50 mouse cellular contexts compared by ENCODE assay signal in genomic region chr7:131162251-131162650, GRCm38 (mm10). TPM values are rescaled to one million over a fixed set of nuclear protein-coding genes. Genes with fewer than 3 reads are reported as not detected.
"Had no signal": no experiment of that assay in that cellular context is flagged by ENCODE, and none has a peak within 500 bp of the region (broad histone marks: within the 10 kb centered on the region; RNA-seq: fewer than 3 reads in every experiment).

No protein-coding gene starts in this region.

- DNase-seq: heart, postnatal 10 days; heart, postnatal 14 days; heart, postnatal 36 days; kidney, adult 11 months; kidney, adult 18-20 months; kidney, adult 2 months; kidney, adult 8-10 months; kidney, adult 9 months; kidney, postnatal 10 days; kidney, postnatal 14 days; kidney, postnatal 25 days; kidney, postnatal 36 days; layer of hippocampus, adult 9-11 months; layer of hippocampus, postnatal 36 days had no signal

- H3K27ac ChIP-seq: heart, embryonic 13.5 days; heart, embryonic 15.5 days; hindbrain, embryonic 10.5 days; hindbrain, embryonic 12.5 days; hindbrain, embryonic 13.5 days; hindbrain, embryonic 14.5 days; hindbrain, embryonic 15.5 days; hindbrain, postnatal 0 days; intestine, embryonic 15.5 days; kidney, embryonic 15.5 days; kidney, postnatal 0 days; layer of hippocampus, adult 2 months; left cerebral cortex, adult 2 months had no signal

- H3K27me3 ChIP-seq: heart, embryonic 12.5 days; heart, embryonic 13.5 days; heart, embryonic 15.5 days; hindbrain, embryonic 12.5 days; hindbrain, embryonic 13.5 days; hindbrain, embryonic 15.5 days; intestine, embryonic 15.5 days; kidney, embryonic 15.5 days had no signal

- H3K9me3 ChIP-seq: heart, embryonic 12.5 days; heart, embryonic 13.5 days; heart, embryonic 15.5 days; hindbrain, embryonic 10.5 days; hindbrain, embryonic 12.5 days; hindbrain, embryonic 13.5 days; hindbrain, embryonic 15.5 days; intestine, embryonic 15.5 days; kidney, embryonic 15.5 days had no signal

- H3K4me3 ChIP-seq: heart, embryonic 12.5 days; heart, embryonic 13.5 days; heart, embryonic 15.5 days; hindbrain, embryonic 10.5 days; hindbrain, embryonic 12.5 days; hindbrain, embryonic 13.5 days; hindbrain, embryonic 15.5 days; intestine, embryonic 15.5 days; kidney, embryonic 15.5 days; layer of hippocampus, adult 2 months; left cerebral cortex, adult 2 months had no signal

- H3K36me3 ChIP-seq: heart, embryonic 12.5 days; heart, embryonic 13.5 days; heart, embryonic 15.5 days; hindbrain, embryonic 10.5 days; hindbrain, embryonic 12.5 days; hindbrain, embryonic 13.5 days; hindbrain, embryonic 15.5 days; intestine, embryonic 15.5 days; kidney, embryonic 15.5 days had no signal

- H3K4me1 ChIP-seq: heart, embryonic 12.5 days; heart, embryonic 13.5 days; heart, embryonic 15.5 days; hindbrain, embryonic 10.5 days; hindbrain, embryonic 12.5 days; hindbrain, embryonic 13.5 days; hindbrain, embryonic 15.5 days; intestine, embryonic 15.5 days; kidney, embryonic 15.5 days had no signal

RNA-seq across cellular contexts. Expression of gene 5430419D17Rik, which starts 12.0 kb away (rescaled TPM):
- total RNA-seq: hematopoietic stem cell, adult 5-6 weeks; layer of hippocampus, adult 18-20 months; layer of hippocampus, postnatal 14 days; layer of hippocampus, postnatal 25 days; left cerebral cortex, adult 18-20 months; left cerebral cortex, adult 2 months had no signal
- polyA plus RNA-seq: hindbrain, embryonic 10.5 days; hindbrain, embryonic 11.5 days; hindbrain, embryonic 12.5 days; hindbrain, embryonic 13.5 days; hindbrain, embryonic 15.5 days; inflammation-experienced regulatory T-cells, adult 6 months; intestine, embryonic 14.5 days; intestine, embryonic 16.5 days; intestine, postnatal 0 days; kidney, adult 2 months; kidney, embryonic 14.5 days; kidney, embryonic 15.5 days; kidney, embryonic 16.5 days; kidney, postnatal 0 days; large intestine, adult 2 months had no signal

RNA-seq across cellular contexts. Expression of gene 4933402N03Rik, which starts 16.1 kb away (rescaled TPM):
- total RNA-seq: heart, adult 8-10 months; heart, postnatal 10 days; heart, postnatal 14 days; heart, postnatal 25 days; heart, postnatal 36 days; hematopoietic stem cell, adult 5-6 weeks; hindbrain, postnatal 0 days; layer of hippocampus, adult 18-20 months; layer of hippocampus, adult 2 months; layer of hippocampus, adult 8-10 months; layer of hippocampus, postnatal 10 days; layer of hippocampus, postnatal 14 days; layer of hippocampus, postnatal 25 days; layer of hippocampus, postnatal 36 days; left cerebral cortex, adult 18-20 months; left cerebral cortex, adult 2 months had no signal
- polyA plus RNA-seq: heart, embryonic 11.5 days; heart, embryonic 12.5 days; heart, embryonic 13.5 days; heart, embryonic 14.5 days; heart, embryonic 15.5 days; heart, embryonic 16.5 days; heart, postnatal 0 days; hindbrain, embryonic 10.5 days; hindbrain, embryonic 11.5 days; hindbrain, embryonic 12.5 days; hindbrain, embryonic 13.5 days; hindbrain, embryonic 14.5 days; hindbrain, embryonic 15.5 days; hindbrain, embryonic 16.5 days; hindbrain, postnatal 0 days; inflammation-experienced regulatory T-cells, adult 6 months; intestine, embryonic 14.5 days; intestine, embryonic 15.5 days; intestine, embryonic 16.5 days; intestine, postnatal 0 days; kidney, adult 2 months; kidney, embryonic 14.5 days; kidney, embryonic 15.5 days; kidney, embryonic 16.5 days; kidney, postnatal 0 days; large intestine, adult 2 months had no signal
